22 mouse cellular contexts compared by ENCODE assay signal in genomic region chr2:14167721-14168120, GRCm38 (mm10). TPM values are rescaled to one million over a fixed set of nuclear protein-coding genes. Genes with fewer than 3 reads are reported as not detected.
DNase-seq lines count a peak whose midpoint lies in the region.
"Had no signal": no experiment of that assay in that cellular context is flagged by ENCODE, and none has a peak within 500 bp of the region (broad histone marks: within the 10 kb centered on the region; RNA-seq: fewer than 3 reads in every experiment).

No protein-coding gene starts in this region.

- peak; percentile 55 for DNase-seq in heart, adult 11 months
- DNase-seq in heart, postnatal 14 days = no peak
- DNase-seq in ES-CJ7 (ENCODE audit: low read depth, low spot score) (peak; percentile 28), R1 (ENCODE audit: low read depth, low spot score) (peak; percentile 67), ZHBTc4 (ENCODE audit: low read depth, low spot score) (peak; percentile 57)
- DNase-seq in spleen, postnatal 4 days (ENCODE audit: low spot score in 2 of 2) = no peak
- no peak for DNase-seq in gastrocnemius, postnatal 14 days
- DNase-seq in lung, postnatal 36 days = no peak
- DNase-seq: adrenal gland, adult 2 months; adrenal gland, adult 8-10 months; adrenal gland, postnatal 10 days; adrenal gland, postnatal 14 days; adrenal gland, postnatal 25 days; adrenal gland, postnatal 36 days; B cell, adult 2 months; cerebellum, adult 11 months; cerebellum, adult 11-12 months; cerebellum, adult 18-20 months; cerebellum, adult 2 months; cerebellum, adult 8-10 months had no signal

- intact Hi-C loops in heart, postnatal 14 days (cut with DNase I) = loop anchor here (10.0 kb wide), 1 partner anchor 893 kb away; the partner anchor contains the start of gene Rsu1
- intact Hi-C loops in gastrocnemius, postnatal 14 days (cut with DNase I; ENCODE audit: low total_unique reads) = no loop called here

RNA-seq across cellular contexts. Expression of gene Tmem236, which starts 6.6 kb away (rescaled TPM):
- total RNA-seq in heart, postnatal 14 days (2021) = under 1 TPM in 1 of 2 experiments, not detected in 1; 0.07 TPM
- total RNA-seq in gastrocnemius, postnatal 14 days (2021) = under 1 TPM; 0.11 to 0.57 TPM
- total RNA-seq: adrenal gland, adult 18-20 months; adrenal gland, adult 2 months; adrenal gland, postnatal 14 days; ES-E14 had no signal

Comparison
In these comparisons a context has a peak if more than half of its experiments do, and no peak if none do; other contexts are left out.
1. DNase-seq: peak in heart, adult 11 months (single experiment), ES-CJ7 (single experiment), R1 (single experiment) and ZHBTc4 (single experiment); none in heart, postnatal 14 days (0 of 2), spleen, postnatal 4 days (0 of 2), gastrocnemius, postnatal 14 days (single experiment) and lung, postnatal 36 days (single experiment).